Mouse (Mus musculus) Muller cell, postnatal 12 days (primary cell): ENCODE measurements around the gene Csnk2b.

Source experiments
- DNase-seq: peaks from one replicate; pipeline ENCODE4 v3.0.0-alpha.2; 2015; ENCODE audit errors: inconsistent ontology term

The Csnk2b gene

GRCm38 (mm10) chr17:35121871-35122303 is at the start of gene Csnk2b:
TSS of gene Csnk2b (minus strand) at chr17:35122053.
- peak; percentile 76 for DNase-seq

- DNase-seq, result no peak
These were observed 46.8 kb upstream of the Csnk2b start for GRCm38 (mm10) chr17:35168541-35169207.

GRCm38 (mm10) chr17:35167794-35168193 is 45.9 kb upstream of the Csnk2b start:
- no peak for DNase-seq

GRCm38 (mm10) chr17:35166352-35167035 is 44.6 kb upstream of the Csnk2b start:
- DNase-seq, result no peak

- DNase-seq, result no peak
These were observed 43.8 kb upstream of the Csnk2b start for GRCm38 (mm10) chr17:35165451-35166155.

GRCm38 (mm10) chr17:35164568-35165450 is 43.0 kb upstream of the Csnk2b start, which contains the start of gene Prrc2a:
TSS of gene Prrc2a (minus strand) at chr17:35164897.
- peak; percentile 99 for DNase-seq

- DNase-seq, result no peak
These were observed 42.3 kb upstream of the Csnk2b start for GRCm38 (mm10) chr17:35164218-35164567.

GRCm38 (mm10) chr17:35163326-35164081 is 41.7 kb upstream of the Csnk2b start:
- peak; percentile 37 for DNase-seq

- no peak for DNase-seq
These were observed 40.9 kb upstream of the Csnk2b start for GRCm38 (mm10) chr17:35162730-35163129.

GRCm38 (mm10) chr17:35162121-35162520 is 40.3 kb upstream of the Csnk2b start:
- no peak for DNase-seq

- no peak for DNase-seq
These were observed 39.6 kb upstream of the Csnk2b start for GRCm38 (mm10) chr17:35161421-35161820.

GRCm38 (mm10) chr17:35159638-35160037 is 37.8 kb upstream of the Csnk2b start:
- no peak for DNase-seq

- DNase-seq, result no peak
These were observed 37.2 kb upstream of the Csnk2b start for GRCm38 (mm10) chr17:35158850-35159593.

- no peak for DNase-seq
These were observed 35.9 kb upstream of the Csnk2b start for GRCm38 (mm10) chr17:35157661-35158175.

GRCm38 (mm10) chr17:35157254-35157653 is 35.4 kb upstream of the Csnk2b start:
- no peak for DNase-seq

GRCm38 (mm10) chr17:35156461-35157200 is 34.8 kb upstream of the Csnk2b start:
- DNase-seq, result no peak

- no peak for DNase-seq
These were observed 33.6 kb upstream of the Csnk2b start for GRCm38 (mm10) chr17:35155451-35155850.

- no peak for DNase-seq
These were observed 32.8 kb upstream of the Csnk2b start for GRCm38 (mm10) chr17:35154616-35155015.

- no peak for DNase-seq
These were observed 32.1 kb upstream of the Csnk2b start for GRCm38 (mm10) chr17:35153931-35154330.
